Mouse (Mus musculus): ENCODE results near the gene Csad. TPM values are rescaled to one million over a fixed set of nuclear protein-coding genes. Genes with fewer than 3 reads are reported as not detected.
A peak's percentile ranks its signal among the peaks of the same experiment; 100 is the strongest.
"Not testable (repeated sequence)": the region's sequence is repeated elsewhere in the genome, so short reads cannot be mapped to it uniquely, and the experiment has no call there.

The Csad gene
- total RNA-seq, 2 experiments from 2014 or later = 7.5 to 7.6 TPM

DNA sequence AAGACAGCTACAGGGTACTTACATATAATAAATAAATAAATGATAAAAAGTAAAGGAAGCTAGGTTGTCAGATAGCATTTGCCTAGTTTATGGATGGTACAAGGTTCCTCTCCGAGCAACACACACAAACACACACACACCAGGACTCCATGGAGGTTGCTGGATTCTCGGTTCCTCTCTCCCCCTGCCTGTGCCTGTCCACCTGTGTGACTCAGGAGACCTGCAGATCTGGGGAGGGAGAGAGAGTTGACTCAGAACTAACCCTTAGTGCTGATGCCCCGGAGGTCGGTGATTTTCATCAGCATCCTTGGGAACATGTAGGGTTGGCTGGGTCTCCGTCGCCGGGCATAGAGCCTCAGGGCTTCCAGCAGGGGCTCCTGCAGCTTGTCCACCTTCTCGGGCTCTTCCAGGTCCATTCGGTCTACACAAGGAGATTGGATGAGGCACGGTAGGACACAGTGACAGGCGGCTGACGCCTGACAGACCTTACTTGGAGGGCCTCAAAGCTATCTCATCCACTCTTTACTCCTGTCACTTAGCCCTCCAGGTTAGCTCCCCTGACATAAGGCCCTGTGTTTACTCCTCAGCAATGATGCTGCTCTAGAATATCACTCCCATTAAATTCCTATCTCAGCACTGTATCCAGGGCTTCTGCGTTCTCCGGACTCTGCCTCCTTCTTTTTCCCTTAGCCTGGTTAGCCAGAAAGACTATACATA is 34.2 kb upstream of the Csad start:
- DNase-seq = no peak
- intact Hi-C loops (cut with DNase I) = loop anchor here (2.0 kb wide), 1 partner anchor 78 kb away; no protein-coding TSS in a partner anchor

DNA sequence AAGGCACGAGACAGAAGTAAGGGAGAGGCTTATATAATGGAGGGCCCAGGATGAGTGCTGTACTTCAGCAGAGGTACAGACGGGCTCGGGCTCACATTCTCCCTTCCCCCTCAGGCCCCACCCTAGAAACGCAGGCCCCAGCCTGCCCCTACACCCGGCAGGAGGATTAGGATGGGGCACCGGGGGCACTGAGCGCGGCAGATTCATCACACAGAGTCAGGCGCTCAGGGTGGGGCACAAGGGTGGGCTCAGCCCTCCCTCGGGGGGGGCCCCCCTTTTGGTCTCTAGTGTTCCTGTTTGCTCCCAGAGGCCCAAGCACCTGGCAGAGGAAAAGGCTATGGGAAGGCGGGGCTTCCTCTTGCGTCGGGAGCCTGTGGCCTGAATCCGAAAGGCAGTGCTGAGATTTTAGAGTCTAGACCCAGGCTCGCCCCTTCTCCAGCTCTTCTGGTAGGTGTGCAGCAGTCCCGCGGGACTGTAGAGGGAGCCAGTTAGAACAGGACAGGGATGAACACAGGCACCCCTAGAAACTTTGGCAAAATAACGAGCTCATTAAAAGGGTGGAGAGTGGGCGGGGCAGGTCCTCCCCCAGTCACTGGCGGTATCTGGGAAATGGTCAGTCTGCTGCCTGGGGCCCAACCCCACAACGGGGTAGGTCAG is 31.0 kb upstream of the Csad start:
- intact Hi-C loops (cut with DNase I) = no loop called here
- no peak for DNase-seq

DNA sequence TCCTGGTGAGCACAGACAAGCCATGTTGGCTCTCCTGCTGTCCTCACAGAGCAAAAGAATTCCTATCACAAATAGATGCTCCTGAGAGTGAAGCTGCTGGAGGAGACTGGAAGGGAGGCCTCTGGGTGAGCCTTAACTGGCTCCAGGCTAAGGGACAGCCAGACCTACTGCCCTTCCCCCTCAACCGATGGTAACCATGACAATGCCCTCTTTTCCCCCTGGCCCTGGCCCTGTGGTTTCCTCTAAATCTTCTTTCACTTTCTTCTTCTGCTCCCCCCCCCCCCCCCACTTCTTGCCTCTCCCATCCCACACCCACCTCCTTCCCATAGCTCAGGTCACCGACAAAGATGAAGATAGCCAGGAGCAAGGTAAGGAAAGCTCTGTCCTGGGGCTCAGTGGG is 29.4 kb upstream of the Csad start:
- no peak for DNase-seq
- intact Hi-C loops (cut with DNase I) = no loop called here

DNA sequence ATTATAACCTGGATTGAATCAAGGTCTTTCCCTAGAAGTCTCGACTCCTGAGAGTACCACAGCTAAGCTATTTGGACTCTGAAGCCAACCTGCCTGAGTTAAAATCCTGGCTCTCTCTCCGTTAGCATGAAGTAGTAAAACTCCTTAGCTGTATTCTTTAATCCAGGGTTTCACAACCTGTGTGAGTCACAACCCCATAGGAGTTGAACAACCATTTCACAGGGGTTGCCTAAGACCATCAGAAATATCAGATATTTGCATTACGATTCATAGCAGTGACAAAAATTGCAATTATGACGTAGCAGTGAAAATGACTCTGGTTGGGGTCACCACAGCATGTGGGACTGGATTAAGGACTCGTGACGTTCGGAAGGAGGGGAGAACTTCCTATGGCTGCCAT is 28.2 kb upstream of the Csad start:
- no peak for DNase-seq
- intact Hi-C loops (cut with DNase I) = no loop called here

DNA sequence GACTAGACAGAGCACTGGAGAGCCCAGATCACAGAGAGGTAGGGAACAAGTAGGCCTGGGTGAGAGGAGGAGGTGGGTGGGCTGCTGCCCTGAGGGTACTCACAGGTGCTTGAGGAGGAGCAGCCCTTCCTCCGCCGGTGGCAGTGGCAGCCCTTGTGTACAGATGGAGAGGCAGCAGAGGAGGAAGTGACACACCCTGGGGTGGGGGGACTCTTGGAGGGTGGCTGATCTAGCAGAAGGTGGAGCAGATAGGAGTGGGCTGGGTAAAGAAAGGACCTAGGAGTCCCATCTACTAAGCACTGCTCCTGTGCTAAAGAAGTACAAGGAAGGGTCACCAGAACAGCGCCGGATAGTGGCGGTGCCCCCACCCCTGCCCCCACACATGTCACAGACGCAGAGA is 27.2 kb upstream of the Csad start, which contains the start of gene Itgb7:
TSS of gene Itgb7 (minus strand) at position 197 of the 400 bp plus-strand sequence.
- intact Hi-C loops (cut with DNase I) = no loop called here
- DNase-seq = no peak

DNA sequence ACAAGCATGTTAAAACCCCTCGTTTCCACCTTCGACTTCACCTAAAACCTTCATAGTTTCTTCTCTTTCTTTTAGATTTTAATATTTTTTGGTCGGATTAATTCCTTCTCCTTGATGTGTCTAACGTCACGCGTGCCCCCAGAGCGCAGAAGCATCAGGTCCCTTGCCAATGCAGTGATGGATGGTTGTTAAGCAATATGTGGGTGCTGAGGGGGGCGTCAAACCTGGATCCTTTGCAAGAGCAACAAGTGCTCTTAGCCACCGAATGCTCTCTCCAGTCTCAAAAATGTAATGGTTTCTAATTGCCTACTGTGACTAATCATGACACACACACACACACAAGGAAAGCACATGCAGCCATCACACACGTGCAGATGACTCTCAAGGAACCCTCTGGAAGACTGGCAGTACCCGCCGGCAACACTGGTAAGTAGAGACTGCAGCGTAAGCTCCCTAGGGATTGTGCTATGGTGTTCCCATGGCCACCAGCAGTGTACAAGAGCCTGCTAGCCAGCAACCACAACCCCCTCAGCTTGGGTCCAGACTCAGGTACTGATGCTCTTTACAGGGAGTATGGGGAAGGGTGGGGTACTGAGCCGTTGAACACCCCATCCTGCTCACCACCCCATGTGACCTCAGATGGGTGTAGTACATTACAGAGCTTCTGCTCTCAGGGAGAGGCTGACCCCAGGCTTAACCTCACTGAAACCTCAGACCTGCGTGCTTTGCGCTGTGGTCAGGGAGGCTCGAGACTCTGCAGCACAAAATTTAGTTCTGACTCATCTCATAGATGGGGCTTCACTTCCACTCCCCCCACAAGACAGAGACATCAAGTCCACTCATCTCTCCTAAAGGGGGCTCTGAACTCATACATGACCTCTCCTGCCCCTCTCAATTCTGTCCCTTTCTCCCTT is 26.1 kb upstream of the Csad start:
- DNase-seq = no peak
- intact Hi-C loops (cut with DNase I) = no loop called here

DNA sequence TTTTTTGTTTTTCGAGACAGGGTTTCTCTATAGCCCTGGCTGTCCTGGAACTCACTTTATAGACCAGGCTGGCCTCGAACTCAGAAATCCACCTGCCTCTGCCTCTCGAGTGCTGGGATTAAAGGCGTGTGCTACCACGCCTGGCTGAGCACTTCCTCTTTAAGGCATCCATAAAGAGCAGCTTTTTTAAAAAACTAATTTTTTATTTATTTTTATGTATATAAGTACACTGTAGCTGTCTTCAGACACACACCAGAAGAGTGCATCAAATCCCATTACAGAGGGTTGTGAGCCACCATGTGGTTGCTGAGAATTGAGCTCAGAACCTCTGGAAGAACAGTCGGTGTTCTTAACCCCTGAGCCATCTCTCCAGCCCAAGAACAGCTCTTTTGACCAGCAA is 21.1 kb upstream of the Csad start:
- intact Hi-C loops (cut with DNase I); DNase-seq: not testable (repeated sequence)

- DNase-seq = no peak
- intact Hi-C loops (cut with DNase I) = loop anchor here (1.0 kb wide), 1 partner anchor 47 kb away; no protein-coding TSS in a partner anchor
These were observed 20.6 kb upstream of the Csad start for GRCm38 (mm10) chr15:102224992-102225617.

- intact Hi-C loops (cut with DNase I) = loop anchor here (1.0 kb wide), 1 partner anchor 46 kb away; no protein-coding TSS in a partner anchor
- peak; percentile 69 to 70 for DNase-seq
These were observed 19.9 kb upstream of the Csad start for GRCm38 (mm10) chr15:102224186-102224991.

GRCm38 (mm10) chr15:102222386-102222785 is 17.9 kb upstream of the Csad start:
- intact Hi-C loops (cut with DNase I) = no loop called here
- no peak for DNase-seq

- intact Hi-C loops (cut with DNase I) = no loop called here
- DNase-seq = no peak
These were observed 12.8 kb upstream of the Csad start for GRCm38 (mm10) chr15:102217325-102217724.

DNA sequence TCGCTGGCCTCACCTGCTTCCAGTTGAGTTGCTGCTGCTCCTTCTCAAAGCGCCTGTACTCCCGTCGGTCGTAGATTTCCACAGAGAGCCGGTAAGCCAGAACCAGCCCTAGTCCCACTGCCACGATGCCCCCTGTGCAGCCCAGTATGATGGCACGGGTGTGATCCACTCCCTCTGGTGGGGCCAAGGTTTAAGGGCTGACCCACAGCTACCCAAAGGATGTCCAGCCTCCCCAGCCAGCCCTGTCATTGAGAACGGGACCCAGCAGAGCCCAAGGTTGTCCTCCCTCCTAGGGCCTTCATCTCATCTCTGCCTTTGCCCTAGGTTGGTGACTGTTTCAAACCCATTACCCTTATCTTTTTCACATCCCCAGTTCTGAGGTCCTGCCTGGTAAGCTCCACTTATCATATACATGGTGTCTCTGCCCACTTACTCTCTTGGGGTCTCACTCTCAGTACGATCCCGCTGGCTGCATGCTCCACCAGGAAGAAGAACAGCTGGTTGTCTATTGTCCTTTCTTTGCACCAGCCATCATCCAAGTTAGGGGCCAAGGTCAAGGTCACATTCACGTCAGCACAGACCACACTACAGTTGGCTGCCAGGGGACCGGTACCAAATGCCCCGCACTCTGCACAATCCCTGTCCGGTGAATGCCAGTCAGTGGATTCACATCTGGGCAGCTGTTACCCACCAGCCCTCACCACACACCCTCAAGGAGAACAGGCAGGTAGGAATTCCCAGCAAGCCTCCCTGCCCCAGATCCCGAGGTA is 12.1 kb upstream of the Csad start:
- intact Hi-C loops (cut with DNase I) = no loop called here
- DNase-seq = no peak

DNA sequence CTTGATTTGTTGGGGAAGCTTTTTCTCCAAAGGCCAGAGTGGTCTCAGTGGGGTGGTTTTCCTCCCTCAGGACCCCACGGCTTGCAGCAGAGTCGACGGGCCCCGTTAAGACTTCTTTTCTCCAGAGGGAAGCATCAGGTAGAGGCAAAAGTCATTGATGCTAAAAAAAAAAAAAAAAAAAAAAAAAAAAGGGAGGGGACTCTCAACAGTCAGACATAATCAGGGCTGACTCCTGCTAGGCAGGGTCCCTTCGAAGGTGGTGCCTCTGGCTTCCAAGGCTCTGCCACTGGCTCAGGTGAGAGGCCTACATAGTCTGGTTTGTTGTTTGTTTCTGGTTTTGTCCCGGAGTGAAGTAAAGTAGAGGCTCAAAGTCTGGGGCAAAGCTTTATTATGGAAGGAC is 11.1 kb upstream of the Csad start:
- DNase-seq = no peak
- intact Hi-C loops (cut with DNase I) = no loop called here

DNA sequence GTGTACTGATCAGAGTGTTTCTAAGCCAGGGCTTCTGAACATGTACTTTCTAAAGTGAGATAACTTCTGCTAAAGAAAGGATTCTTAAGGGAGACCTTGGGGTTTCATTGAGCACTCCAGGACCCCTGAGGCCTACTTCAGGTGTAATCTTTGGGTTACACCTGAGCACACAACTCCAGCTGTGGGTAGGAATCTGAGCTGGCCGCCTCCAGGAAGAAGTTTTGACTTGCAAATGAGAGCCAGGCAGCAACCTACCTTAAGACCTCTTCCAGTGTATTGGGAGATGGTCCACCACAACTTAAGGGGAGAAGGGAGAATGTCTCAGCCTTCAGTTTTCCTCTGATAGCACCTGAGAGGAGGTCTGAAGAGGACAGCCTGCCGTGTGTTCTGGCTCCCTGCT is 9.6 kb upstream of the Csad start:
- intact Hi-C loops (cut with DNase I) = no loop called here
- DNase-seq = no peak

GRCm38 (mm10) chr15:102211895-102212294 is 7.4 kb upstream of the Csad start:
- intact Hi-C loops (cut with DNase I) = no loop called here
- DNase-seq = no peak

- intact Hi-C loops (cut with DNase I) = no loop called here
- DNase-seq = no peak
These were observed 6.3 kb upstream of the Csad start for GRCm38 (mm10) chr15:102210816-102211215.

DNA sequence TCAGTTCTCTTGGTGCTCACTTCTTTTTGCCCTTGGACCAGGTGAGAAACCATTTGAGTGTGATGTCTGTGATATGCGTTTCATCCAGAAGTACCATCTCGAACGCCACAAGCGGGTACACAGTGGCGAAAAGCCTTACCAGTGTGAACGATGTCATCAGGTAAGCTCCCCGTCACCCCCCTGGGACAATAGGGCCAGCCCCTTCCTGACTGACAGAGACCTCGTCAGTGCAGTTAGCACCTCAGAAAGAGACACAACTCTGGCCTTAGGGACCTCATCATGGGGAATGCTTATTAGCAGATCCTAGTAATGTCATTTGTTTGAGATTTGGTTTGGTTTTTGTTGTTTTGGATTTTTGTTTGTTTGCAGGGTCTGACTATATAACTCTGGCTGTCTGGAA is 4.6 kb upstream of the Csad start:
- no peak for DNase-seq
- intact Hi-C loops (cut with DNase I) = no loop called here

DNA sequence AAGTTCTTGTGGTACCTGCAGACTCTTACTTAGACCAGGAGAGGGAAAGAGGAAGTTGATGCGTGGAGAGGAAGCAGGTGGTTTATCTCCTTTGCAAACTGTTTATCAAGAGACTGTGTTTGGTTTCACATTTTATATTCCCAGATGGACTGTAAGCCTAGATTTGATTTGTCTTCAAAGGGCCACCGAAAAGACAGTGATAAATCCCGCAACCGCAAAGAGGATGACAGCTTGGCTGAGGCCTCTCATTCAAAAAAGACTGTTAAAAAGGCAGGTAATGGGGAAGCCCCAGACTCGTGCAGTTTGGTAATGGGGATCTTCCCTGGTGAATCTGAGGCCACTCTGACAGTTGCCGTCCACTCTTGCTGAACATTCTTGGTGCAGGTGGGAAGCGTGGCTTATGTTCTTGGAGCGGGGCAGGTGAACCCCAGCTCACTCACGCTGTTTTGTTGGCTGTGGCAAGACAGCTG is 3.6 kb upstream of the Csad start:
- no peak for DNase-seq
- intact Hi-C loops (cut with DNase I) = no loop called here

DNA sequence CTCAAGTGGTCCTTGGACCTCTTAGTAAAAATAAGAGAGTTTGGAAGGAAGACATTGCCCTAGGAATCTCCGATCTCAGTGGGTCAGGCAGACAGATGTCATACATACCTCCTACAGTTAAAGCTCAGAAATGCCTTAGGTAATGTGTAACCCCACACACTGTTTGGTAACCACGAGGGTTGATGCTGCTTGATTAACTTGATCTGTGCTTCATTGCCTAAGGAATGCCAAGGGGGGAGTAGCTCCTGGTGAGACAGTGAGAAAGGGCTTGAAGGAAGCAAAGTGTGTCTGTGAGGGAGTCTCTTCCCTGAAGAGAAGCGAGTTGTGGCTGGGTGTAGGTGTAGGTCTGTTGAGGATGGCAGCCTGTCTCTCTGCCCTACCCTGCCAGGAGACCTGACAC is 2.8 kb upstream of the Csad start:
- intact Hi-C loops (cut with DNase I) = no loop called here
- DNase-seq = no peak
